Mouse (Mus musculus): ENCODE data around the gene Fbl. TPM values are rescaled to one million over a fixed set of nuclear protein-coding genes. Genes with fewer than 3 reads are reported as not detected.
"Not testable (repeated sequence)": the region's sequence is repeated elsewhere in the genome, so short reads cannot be mapped to it uniquely, and the experiment has no call there.

The Fbl gene
- total and polyA plus RNA-seq, 2 experiments from 2014 or later = 31.9 to 60.9 TPM

DNA sequence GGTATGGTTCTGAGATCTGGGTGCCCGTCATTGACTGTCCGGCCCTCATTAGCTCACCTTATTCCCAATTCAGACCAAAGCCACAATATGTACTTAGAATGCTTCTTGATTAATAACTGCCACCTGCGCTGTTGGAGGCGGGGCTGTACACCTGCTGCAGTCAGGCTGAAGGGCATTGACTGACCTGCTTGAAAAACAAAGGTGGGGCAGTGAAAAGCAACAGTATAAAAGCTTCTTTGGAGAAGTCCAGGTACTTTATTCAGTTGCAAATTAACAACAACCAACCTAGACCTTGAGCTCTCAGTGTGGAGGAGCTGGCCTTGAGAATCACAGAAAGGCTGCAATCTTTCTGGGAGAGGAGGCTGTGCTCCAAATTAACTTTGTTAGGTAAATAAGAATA lies 57.9 kb downstream of the Fbl start:
- not testable (repeated sequence) for DNase-seq (ENCODE audit: low spot score); H3K27me3 ChIP-seq (ENCODE audit: insufficient read depth, low read length); H3K4me1 ChIP-seq (ENCODE audit: insufficient read depth, low read length); H3K4me2 ChIP-seq (ENCODE audit: low read depth, low read length, poor library complexity, severe bottlenecking); ATAC-seq (ENCODE audit: low FRiP score); H3K36me3 ChIP-seq (ENCODE audit: insufficient read depth, low read length); H3K4me3 ChIP-seq (ENCODE audit: low read depth, low read length); H3K9ac ChIP-seq (replicated peaks; ENCODE audit: low read length, poor library complexity, severe bottlenecking); H3K9me3 ChIP-seq (ENCODE audit: low read length); H3K27ac ChIP-seq (ENCODE audit: low read depth, low read length)
- WGBS = 97% methylated on average over 4 of the region's 4 CpGs

Other genes starting within 250 kb of the Fbl start
- gene Zfp974, start 240.2 kb upstream of the Fbl start, total RNA-seq (2014; rRNA removed) = 5.9 and 18.5 TPM in 2 replicates
- gene Zfp974, start 240.2 kb upstream of the Fbl start, polyA plus RNA-seq (2015; fragmentation: Nextera tagmentation; extraction: Ambion mirVana) = 6.7 and 6.8 TPM in 2 replicates
- gene Zfp780b, start 190.5 kb upstream of the Fbl start, total RNA-seq (2014; rRNA removed) = 21.8 and 29.7 TPM in 2 replicates
- 21.6 and 22.1 TPM in 2 replicates for gene Zfp780b, start 190.5 kb upstream of the Fbl start, polyA plus RNA-seq (2015; fragmentation: Nextera tagmentation; extraction: Ambion mirVana)
- 7.4 and 8.0 TPM in 2 replicates for gene Zfp850, start 155.6 kb upstream of the Fbl start, total RNA-seq (2014; rRNA removed)
- 4.0 and 4.2 TPM in 2 replicates for gene Zfp850, start 155.6 kb upstream of the Fbl start, polyA plus RNA-seq (2015; fragmentation: Nextera tagmentation; extraction: Ambion mirVana)
- gene Psmc4, start 119.6 kb upstream of the Fbl start, total RNA-seq (2014; rRNA removed) = 162 and 170 TPM in 2 replicates
- gene Psmc4, start 119.6 kb upstream of the Fbl start, polyA plus RNA-seq (2015; fragmentation: Nextera tagmentation; extraction: Ambion mirVana) = 257 and 259 TPM in 2 replicates
- gene Fcgbp, start 98.5 kb upstream of the Fbl start, total RNA-seq (2014; rRNA removed) = 0.33 and 0.66 TPM in 2 replicates
- 1.1 TPM in 2 replicates for gene Fcgbp, start 98.5 kb upstream of the Fbl start, polyA plus RNA-seq (2015; fragmentation: Nextera tagmentation; extraction: Ambion mirVana)
- 0.16 TPM in 1 of 2 replicates, not detected in the other for gene 9530053A07Rik, start 40.2 kb upstream of the Fbl start, total RNA-seq (2014; rRNA removed)
- 0.05 and 0.06 TPM in 2 replicates for gene 9530053A07Rik, start 40.2 kb upstream of the Fbl start, polyA plus RNA-seq (2015; fragmentation: Nextera tagmentation; extraction: Ambion mirVana)
- gene Dyrk1b, start 9.8 kb downstream of the Fbl start, total RNA-seq (2014; rRNA removed) = 28.8 and 33.3 TPM in 2 replicates
- gene Dyrk1b, start 9.8 kb downstream of the Fbl start, polyA plus RNA-seq (2015; fragmentation: Nextera tagmentation; extraction: Ambion mirVana) = 8.0 TPM in 2 replicates
- 78.8 and 81.3 TPM in 2 replicates for gene Eid2, start 98.2 kb downstream of the Fbl start, total RNA-seq (2014; rRNA removed)
- gene Eid2, start 98.2 kb downstream of the Fbl start, polyA plus RNA-seq (2015; fragmentation: Nextera tagmentation; extraction: Ambion mirVana) = 21.2 and 29.0 TPM in 2 replicates
- gene Eid2b, start 108.0 kb downstream of the Fbl start, total RNA-seq (2014; rRNA removed) = 44.0 and 64.2 TPM in 2 replicates
- gene Eid2b, start 108.0 kb downstream of the Fbl start, polyA plus RNA-seq (2015; fragmentation: Nextera tagmentation; extraction: Ambion mirVana) = 50.9 and 52.8 TPM in 2 replicates
- 0.61 and 1.3 TPM in 2 replicates for gene Selenov, start 121.5 kb downstream of the Fbl start, total RNA-seq (2014; rRNA removed)
- gene Selenov, start 121.5 kb downstream of the Fbl start, polyA plus RNA-seq (2015; fragmentation: Nextera tagmentation; extraction: Ambion mirVana) = 3.5 and 6.3 TPM in 2 replicates
- gene Dll3, start 132.5 kb downstream of the Fbl start, total RNA-seq (2014; rRNA removed) = 8.6 and 17.3 TPM in 2 replicates
- 17.6 and 18.1 TPM in 2 replicates for gene Dll3, start 132.5 kb downstream of the Fbl start, polyA plus RNA-seq (2015; fragmentation: Nextera tagmentation; extraction: Ambion mirVana)
- gene Timm50, start 142.4 kb downstream of the Fbl start, total RNA-seq (2014; rRNA removed) = 59.2 and 76.3 TPM in 2 replicates
- 112 and 120 TPM in 2 replicates for gene Timm50, start 142.4 kb downstream of the Fbl start, polyA plus RNA-seq (2015; fragmentation: Nextera tagmentation; extraction: Ambion mirVana)
- gene Supt5, start 169.0 kb downstream of the Fbl start, total RNA-seq (2014; rRNA removed) = 99.5 and 104 TPM in 2 replicates
- gene Supt5, start 169.0 kb downstream of the Fbl start, polyA plus RNA-seq (2015; fragmentation: Nextera tagmentation; extraction: Ambion mirVana) = 84.8 and 86.1 TPM in 2 replicates
- 158 and 163 TPM in 2 replicates for gene Rps16, start 180.9 kb downstream of the Fbl start, total RNA-seq (2014; rRNA removed)
- gene Rps16, start 180.9 kb downstream of the Fbl start, polyA plus RNA-seq (2015; fragmentation: Nextera tagmentation; extraction: Ambion mirVana) = 536 and 539 TPM in 2 replicates
- gene Plekhg2, start 202.9 kb downstream of the Fbl start, total RNA-seq (2014; rRNA removed) = 15.3 and 19.4 TPM in 2 replicates
- 7.9 and 8.0 TPM in 2 replicates for gene Plekhg2, start 202.9 kb downstream of the Fbl start, polyA plus RNA-seq (2015; fragmentation: Nextera tagmentation; extraction: Ambion mirVana)
- 3.0 and 4.1 TPM in 2 replicates for gene Zfp36, start 210.5 kb downstream of the Fbl start, total RNA-seq (2014; rRNA removed)
- 2.9 and 3.4 TPM in 2 replicates for gene Zfp36, start 210.5 kb downstream of the Fbl start, polyA plus RNA-seq (2015; fragmentation: Nextera tagmentation; extraction: Ambion mirVana)
- 30.7 and 37.9 TPM in 2 replicates for gene Med29, start 223.0 kb downstream of the Fbl start, total RNA-seq (2014; rRNA removed)
- gene Med29, start 223.0 kb downstream of the Fbl start, polyA plus RNA-seq (2015; fragmentation: Nextera tagmentation; extraction: Ambion mirVana) = 41.6 and 43.2 TPM in 2 replicates
- 80.3 and 84.2 TPM in 2 replicates for gene Paf1, start 223.2 kb downstream of the Fbl start, total RNA-seq (2014; rRNA removed)
- 89.3 and 90.0 TPM in 2 replicates for gene Paf1, start 223.2 kb downstream of the Fbl start, polyA plus RNA-seq (2015; fragmentation: Nextera tagmentation; extraction: Ambion mirVana)